9 mouse cellular contexts compared by ENCODE assay signal in genomic region chr1:144379991-144380594, GRCm38 (mm10).
A peak's percentile ranks its signal among the peaks of the same experiment; 100 is the strongest.
DNase-seq lines count a peak whose midpoint lies in the region; ATAC-seq and TF ChIP-seq lines count a peak whose summit lies in the region.
"Had no signal": no experiment of that assay in that cellular context is flagged by ENCODE, and none has a peak within 500 bp of the region (broad histone marks: within the 10 kb centered on the region; RNA-seq: fewer than 3 reads in every experiment).

No protein-coding gene starts in this region.

- H3K4me2 ChIP-seq in heart, embryonic 12.5 days = no peak overlapping the region
- no peak overlapping the region for H3K4me2 ChIP-seq in neural tube, embryonic 12.5 days (replicated peaks)
- no peak overlapping the region for H3K4me2 ChIP-seq in neural tube, embryonic 15.5 days
- no peak overlapping the region for H3K4me2 ChIP-seq in forebrain, embryonic 15.5 days (replicated peaks)
- no peak overlapping the region for H3K4me2 ChIP-seq in stomach, postnatal 0 days (replicated peaks; ENCODE audit: low read depth)

- no peak for ATAC-seq in heart, embryonic 12.5 days (ENCODE audit: insufficient number of reproducible peaks, low FRiP score)
- 0 out of 2 replicates have a peak, but pooled peaks have one; percentile 41 for ATAC-seq in neural tube, embryonic 12.5 days (ENCODE audit: low FRiP score, low read depth)
- ATAC-seq in neural tube, embryonic 15.5 days (ENCODE audit: low FRiP score) = no peak
- 0 out of 2 replicates have a peak, but pooled peaks have one; percentile 29 for ATAC-seq in forebrain, embryonic 15.5 days (replicated peaks)
- ATAC-seq in stomach, postnatal 0 days (ENCODE audit: low FRiP score, low TSS enrichment) = no peak

- TF ChIP-seq EP300 in heart, adult 2 months (IDR thresholded peaks at IDR 0.05; ENCODE audit: insufficient read depth, low read depth, low read length) = no peak
- no peak for TF ChIP-seq EP300 in stomach, postnatal 0 days (optimal IDR thresholded peaks at IDR 0.05)

- no peaks in the 10 kb centered on the region for H3K4me1 ChIP-seq in heart, adult 2 months (ENCODE audit: control insufficient read depth, insufficient read depth, low read length)
- H3K4me1 ChIP-seq in heart, embryonic 12.5 days (replicated peaks) = no peaks in the 10 kb centered on the region
- no peaks in the 10 kb centered on the region for H3K4me1 ChIP-seq in neural tube, embryonic 12.5 days
- H3K4me1 ChIP-seq in neural tube, embryonic 15.5 days = no peaks in the 10 kb centered on the region
- no peaks in the 10 kb centered on the region for H3K4me1 ChIP-seq in forebrain, embryonic 15.5 days
- no peaks in the 10 kb centered on the region for H3K4me1 ChIP-seq in stomach, postnatal 0 days (replicated peaks; ENCODE audit: control insufficient read depth, insufficient read depth)

- no peak overlapping the region for H3K9ac ChIP-seq in heart, adult 2 months (ENCODE audit: low read depth, low read length)
- no peak overlapping the region for H3K9ac ChIP-seq in heart, embryonic 12.5 days
- no peak overlapping the region for H3K9ac ChIP-seq in neural tube, embryonic 12.5 days
- H3K9ac ChIP-seq in neural tube, embryonic 15.5 days (replicated peaks) = no peak overlapping the region
- H3K9ac ChIP-seq in forebrain, embryonic 15.5 days (replicated peaks) = no peak overlapping the region
- H3K9ac ChIP-seq in stomach, postnatal 0 days (ENCODE audit: low read length) = no peak overlapping the region

- no peaks in the 10 kb centered on the region for H3K9me3 ChIP-seq in heart, embryonic 12.5 days (replicated peaks)
- no peaks in the 10 kb centered on the region for H3K9me3 ChIP-seq in neural tube, embryonic 12.5 days
- no peaks in the 10 kb centered on the region for H3K9me3 ChIP-seq in neural tube, embryonic 15.5 days (replicated peaks)
- H3K9me3 ChIP-seq in forebrain, embryonic 15.5 days = no peaks in the 10 kb centered on the region
- no peaks in the 10 kb centered on the region for H3K9me3 ChIP-seq in stomach, postnatal 0 days (ENCODE audit: control insufficient read depth, low read length)

- no peak for DNase-seq in heart, adult 2 months
- DNase-seq in stomach, postnatal 0 days (ENCODE audit: low spot score) = no peak
- DNase-seq in heart, postnatal 10 days = no peak
- no peak for DNase-seq in cerebellum, adult 11 months
- DNase-seq: right cerebral cortex, adult 18-20 months had no signal

- H3K27me3 ChIP-seq in heart, adult 2 months (ENCODE audit: control insufficient read depth, insufficient read depth, low read length) = no peaks in the 10 kb centered on the region
- H3K27me3 ChIP-seq in heart, embryonic 12.5 days (replicated peaks) = no peaks in the 10 kb centered on the region
- H3K27me3 ChIP-seq in neural tube, embryonic 12.5 days (replicated peaks) = no peaks in the 10 kb centered on the region
- no peaks in the 10 kb centered on the region for H3K27me3 ChIP-seq in neural tube, embryonic 15.5 days (replicated peaks)
- H3K27me3 ChIP-seq in forebrain, embryonic 15.5 days = no peaks in the 10 kb centered on the region
- H3K27me3 ChIP-seq in stomach, postnatal 0 days (ENCODE audit: control insufficient read depth, insufficient read depth, low read length) = no peaks in the 10 kb centered on the region

- no peak overlapping the region for H3K4me3 ChIP-seq in heart, adult 2 months
- H3K4me3 ChIP-seq in heart, embryonic 12.5 days = no peak overlapping the region
- H3K4me3 ChIP-seq in neural tube, embryonic 12.5 days = no peak overlapping the region
- no peak overlapping the region for H3K4me3 ChIP-seq in neural tube, embryonic 15.5 days (replicated peaks)
- H3K4me3 ChIP-seq in forebrain, embryonic 15.5 days = no peak overlapping the region
- no peak overlapping the region for H3K4me3 ChIP-seq in stomach, postnatal 0 days (ENCODE audit: low read depth, low read length)

- 41% methylated on average over 3 of the region's 3 CpGs for WGBS in heart, adult 2 months
- WGBS in heart, embryonic 12.5 days = 48% methylated on average over 3 of the region's 3 CpGs
- 50% methylated on average over 3 of the region's 3 CpGs for WGBS in neural tube, embryonic 12.5 days
- 48% methylated on average over 3 of the region's 3 CpGs for WGBS in neural tube, embryonic 15.5 days
- WGBS in forebrain, embryonic 15.5 days = 45% methylated on average over 3 of the region's 3 CpGs
- 38% methylated on average over 3 of the region's 3 CpGs for WGBS in stomach, postnatal 0 days

- H3K36me3 ChIP-seq in heart, adult 2 months (ENCODE audit: control insufficient read depth, insufficient read depth, low read length) = no peaks in the 10 kb centered on the region
- H3K36me3 ChIP-seq in heart, embryonic 12.5 days = no peaks in the 10 kb centered on the region
- H3K36me3 ChIP-seq in neural tube, embryonic 12.5 days = no peaks in the 10 kb centered on the region
- no peaks in the 10 kb centered on the region for H3K36me3 ChIP-seq in neural tube, embryonic 15.5 days
- H3K36me3 ChIP-seq in forebrain, embryonic 15.5 days = no peaks in the 10 kb centered on the region
- H3K36me3 ChIP-seq in stomach, postnatal 0 days (ENCODE audit: control insufficient read depth, insufficient read depth, low read length) = no peaks in the 10 kb centered on the region

- no peaks in the 10 kb centered on the region for H3K79me2 ChIP-seq in heart, adult 2 months (replicated peaks; ENCODE audit: control insufficient read depth, insufficient read depth, low read length)

- no peak overlapping the region for H3K27ac ChIP-seq in heart, adult 2 months
- no peak overlapping the region for H3K27ac ChIP-seq in heart, embryonic 12.5 days (ENCODE audit: poor library complexity, severe bottlenecking)
- H3K27ac ChIP-seq in neural tube, embryonic 12.5 days = no peak overlapping the region
- H3K27ac ChIP-seq in neural tube, embryonic 15.5 days (replicated peaks) = no peak overlapping the region
- H3K27ac ChIP-seq in forebrain, embryonic 15.5 days (replicated peaks) = no peak overlapping the region
- no peak overlapping the region for H3K27ac ChIP-seq in stomach, postnatal 0 days (replicated peaks)

- peak; percentile 77 for TF ChIP-seq CTCF in heart, adult 2 months (IDR thresholded peaks at IDR 0.05)
- peak; percentile 78 for TF ChIP-seq CTCF in stomach, postnatal 0 days (IDR thresholded peaks at IDR 0.05; ENCODE audit: low read depth)

- no peak for TF ChIP-seq POLR2A in heart, adult 2 months (IDR thresholded peaks at IDR 0.05; ENCODE audit: insufficient read depth, low read depth, low read length)

- intact Hi-C loops in heart, adult 2 months (cut with DNase I) = loop anchor here (2.0 kb wide), 2 partner anchors 183 to 577 kb away; no protein-coding TSS in a partner anchor
- intact Hi-C loops in heart, postnatal 10 days (cut with DNase I) = loop anchor here (1.0 to 5.0 kb wide), 4 partner anchors 138 to 578 kb away; no protein-coding TSS in a partner anchor

Comparison
In these comparisons a context has a peak if more than half of its experiments do, and no peak if none do; other contexts are left out.
1. ATAC-seq: peak in neural tube, embryonic 12.5 days (single experiment) and forebrain, embryonic 15.5 days (single experiment); none in heart, embryonic 12.5 days (single experiment), neural tube, embryonic 15.5 days (single experiment) and stomach, postnatal 0 days (single experiment).